Mouse (Mus musculus): Measurements from ENCODE around the gene Acsf3.

Acsf3 gene

DNA sequence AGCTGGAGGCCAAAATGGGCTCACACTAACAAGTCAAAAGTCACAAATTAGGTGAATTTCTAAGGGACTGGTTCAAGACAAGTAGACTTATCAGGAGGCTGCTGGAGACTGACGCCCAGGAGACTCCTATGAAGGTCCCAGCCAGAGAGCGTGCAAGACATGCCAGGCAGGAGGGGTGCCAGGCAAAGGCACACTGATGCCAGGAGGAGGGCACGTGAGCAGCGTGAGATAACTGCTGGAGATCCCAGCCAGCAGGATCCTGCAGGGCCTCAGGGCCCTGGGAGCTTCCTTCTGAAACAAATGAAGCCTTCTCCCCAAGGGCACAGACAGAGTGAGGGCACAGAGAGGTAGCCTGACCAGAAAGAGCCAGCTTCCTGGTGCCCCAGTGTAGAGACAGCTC is 32.6 kb downstream of the Acsf3 start:
- no peak for DNase-seq (ENCODE audit: extremely low read depth, insufficient read length, low spot score)

DNA sequence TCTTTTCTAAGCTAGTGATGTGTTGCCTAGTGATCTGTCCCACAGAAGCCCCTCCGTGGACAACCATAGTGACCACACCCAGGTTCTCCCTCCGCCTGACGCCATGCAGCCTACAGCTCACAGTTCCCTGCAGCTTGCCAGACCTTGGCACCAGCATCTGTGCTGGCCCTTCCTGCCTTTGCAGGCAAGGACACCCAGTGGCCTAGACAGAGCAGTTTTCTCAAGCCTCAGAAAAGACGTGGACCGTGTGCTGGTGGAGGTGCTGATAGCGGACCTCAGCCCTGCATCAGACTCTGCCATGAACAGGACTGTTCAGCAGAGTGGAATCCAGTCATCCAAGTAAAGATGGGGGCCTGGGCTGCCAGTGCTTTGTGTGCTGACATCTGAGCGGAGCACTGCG is 35.1 kb downstream of the Acsf3 start:
- DNase-seq (ENCODE audit: extremely low read depth, insufficient read length, low spot score): no peak

DNA sequence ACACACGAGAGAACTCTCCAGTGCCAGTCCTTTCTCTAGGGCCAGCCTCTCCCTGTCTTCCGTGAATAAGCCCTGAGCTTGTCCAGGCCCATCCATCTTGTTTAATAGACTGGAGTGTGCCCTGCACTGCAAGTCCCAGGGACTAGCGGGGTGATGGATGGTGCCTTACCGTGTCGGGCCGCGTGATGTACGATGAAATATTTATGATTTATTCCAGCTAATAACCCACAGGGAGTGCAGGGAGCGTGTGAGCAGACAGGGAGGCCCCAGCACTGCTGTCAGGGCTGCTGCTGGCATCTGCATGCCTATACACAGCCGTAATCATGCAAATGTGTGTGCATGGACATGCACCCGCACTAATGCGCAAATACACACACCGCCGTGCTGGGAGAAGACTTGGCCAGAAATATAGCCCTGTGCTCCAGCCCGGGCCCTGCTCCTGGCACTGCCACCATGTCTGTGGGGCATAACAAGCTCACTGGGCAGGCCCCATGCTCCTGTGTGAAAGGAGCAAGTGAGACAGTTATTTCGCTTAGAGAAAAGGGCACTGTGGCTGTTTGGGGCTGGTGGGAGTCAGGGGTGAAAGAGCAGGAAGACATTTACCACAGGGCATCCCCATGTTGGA is 36.7 kb downstream of the Acsf3 start:
- DNase-seq (ENCODE audit: extremely low read depth, insufficient read length, low spot score): no peak

DNA sequence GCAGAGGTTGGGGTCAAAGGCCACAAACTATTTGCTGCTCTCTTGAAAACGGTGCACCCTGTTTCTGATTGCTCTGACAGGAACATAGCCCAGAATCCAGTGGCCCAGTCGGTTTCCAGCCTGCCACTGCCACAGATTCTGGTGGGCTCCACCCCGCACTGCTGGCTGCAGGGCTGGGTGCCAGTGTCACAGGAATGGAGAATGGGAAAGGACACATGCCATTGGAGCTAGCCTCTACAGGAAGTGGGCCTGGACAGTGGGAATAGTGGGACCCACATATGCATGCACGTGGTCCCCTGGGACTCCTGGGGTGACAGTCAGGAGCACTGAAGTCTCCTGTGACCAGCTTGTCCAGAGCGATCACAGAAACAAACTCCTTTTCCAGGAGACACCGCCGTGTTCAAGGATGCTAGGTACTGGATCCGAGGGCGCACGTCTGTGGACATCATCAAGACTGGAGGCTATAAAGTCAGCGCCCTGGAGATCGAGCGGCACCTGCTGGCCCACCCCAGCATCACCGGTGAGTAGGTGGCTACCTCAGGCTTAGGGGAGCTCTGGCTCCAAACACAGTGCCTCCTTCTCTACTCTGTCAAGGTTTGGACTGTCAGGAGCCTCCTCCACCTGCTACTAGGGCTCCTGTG is 37.4 kb downstream of the Acsf3 start:
- DNase-seq (ENCODE audit: extremely low read depth, insufficient read length, low spot score): no peak

DNA sequence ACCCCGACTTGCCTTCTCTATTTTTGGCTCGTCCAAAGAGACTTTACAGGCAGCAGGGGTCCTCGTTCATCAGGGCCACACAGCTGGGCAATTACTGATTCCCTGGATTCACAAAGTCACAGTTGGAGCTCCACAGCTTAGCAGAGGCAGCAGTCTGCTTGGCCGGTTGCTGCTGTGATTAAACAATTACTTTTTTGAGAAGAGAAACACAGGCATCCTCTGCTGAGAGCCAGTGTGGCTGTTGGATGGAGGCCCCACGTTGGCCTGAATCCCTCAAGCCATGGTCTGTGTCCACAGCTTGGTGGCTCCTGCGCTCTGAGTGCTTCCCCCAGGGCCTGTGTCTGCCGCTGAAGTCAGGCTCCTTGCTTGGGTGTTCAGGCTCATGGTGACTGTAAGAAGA is 39.3 kb downstream of the Acsf3 start:
- no peak for DNase-seq (ENCODE audit: extremely low read depth, insufficient read length, low spot score)

DNA sequence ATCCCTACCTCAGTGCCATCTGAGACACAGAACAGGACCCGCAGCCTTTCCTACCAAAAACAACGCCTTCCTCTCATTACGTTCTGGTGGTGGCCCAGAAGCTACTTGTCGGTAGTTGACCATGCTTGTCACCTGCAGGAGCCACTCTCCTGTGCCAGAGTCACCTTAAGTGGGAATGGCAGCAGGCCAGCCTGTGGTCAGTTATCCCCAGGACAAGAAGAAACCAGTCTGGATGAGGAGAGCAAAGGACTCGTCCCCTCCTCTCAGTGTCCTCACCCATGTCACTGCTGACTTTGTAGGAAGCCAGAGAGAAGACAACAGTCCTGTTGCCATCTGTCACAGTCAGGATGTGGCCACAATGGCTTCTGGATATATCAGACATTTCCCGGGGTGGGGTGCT is 41.7 kb downstream of the Acsf3 start:
- no peak for DNase-seq (ENCODE audit: extremely low read depth, insufficient read length, low spot score)

DNA sequence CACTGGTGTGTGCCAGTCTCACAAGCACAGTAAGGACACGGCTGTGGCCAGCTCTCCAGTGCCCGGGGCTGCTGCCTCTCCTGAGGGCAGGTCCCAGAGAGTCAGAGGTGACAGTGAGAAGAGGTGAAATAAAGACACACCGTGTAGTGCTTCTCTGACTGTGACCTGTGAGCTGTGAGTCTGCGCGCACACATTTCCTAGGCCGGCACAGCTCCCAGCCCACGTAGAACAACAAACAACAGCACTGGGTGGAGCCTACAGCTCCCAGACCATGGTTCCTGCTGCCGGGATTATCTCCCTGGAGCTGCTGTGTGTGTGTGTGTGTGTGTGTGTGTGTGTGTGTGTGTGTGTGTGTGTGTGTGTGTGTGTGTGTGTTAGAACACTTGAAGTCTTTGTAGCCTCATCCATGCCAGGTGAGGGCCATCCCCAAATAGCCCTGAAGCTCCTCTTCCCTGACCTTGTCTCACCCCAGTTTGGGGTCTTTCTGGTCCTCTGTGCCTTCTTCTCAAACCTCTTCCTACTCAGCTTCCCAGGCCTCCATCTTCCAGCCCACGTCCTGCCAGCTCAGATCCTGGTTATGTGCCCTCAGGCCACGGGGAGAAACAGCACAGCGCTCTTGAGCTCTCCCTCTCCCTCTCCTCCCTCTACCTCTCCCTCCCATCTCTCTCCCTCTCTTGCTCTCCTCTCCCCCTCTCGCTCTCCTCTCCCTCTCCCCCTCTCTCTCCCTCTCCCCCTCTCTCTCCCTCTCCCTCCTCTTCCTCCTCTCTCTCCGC is 42.6 kb downstream of the Acsf3 start:
- no peak for DNase-seq (ENCODE audit: extremely low read depth, insufficient read length, low spot score)

DNA sequence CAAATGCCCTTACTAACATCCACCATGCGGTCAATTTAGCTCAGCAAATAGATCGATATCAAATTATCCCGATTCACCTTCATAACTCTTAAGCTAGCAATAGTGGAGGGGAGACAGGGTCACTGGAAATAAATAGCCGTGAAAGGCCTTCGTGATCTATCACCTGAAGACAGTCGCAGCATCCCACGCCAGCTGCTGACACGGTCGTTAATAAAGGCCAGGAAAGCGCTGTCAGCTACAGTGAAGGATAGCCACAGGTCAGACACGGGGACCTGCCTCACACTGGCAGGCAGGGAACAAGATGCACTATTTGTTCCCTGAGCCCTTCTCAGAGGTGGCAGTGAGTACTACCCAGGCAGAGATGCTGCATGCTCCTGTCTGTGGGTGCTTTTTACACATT is 44.5 kb downstream of the Acsf3 start:
- no peak for DNase-seq (ENCODE audit: extremely low read depth, insufficient read length, low spot score)

DNA sequence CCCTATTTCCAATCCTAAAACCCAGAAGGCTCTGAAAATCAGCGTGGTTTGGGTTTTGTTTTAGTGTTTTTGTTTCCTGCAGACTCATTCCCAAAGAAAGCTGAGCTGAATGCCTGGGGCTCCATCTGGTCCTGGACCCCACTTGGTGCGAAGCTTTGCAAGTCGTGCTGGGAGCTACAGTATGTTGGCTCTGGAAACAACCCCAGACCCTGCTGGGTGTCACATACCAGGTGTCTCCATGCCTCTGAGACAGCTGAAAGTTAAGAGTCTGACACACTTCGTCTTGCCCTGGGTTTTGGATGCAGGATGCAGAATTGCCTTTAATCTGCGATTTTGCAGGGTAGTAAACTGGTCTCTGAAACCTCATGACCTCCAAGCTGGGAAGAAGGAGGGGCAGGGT is 49.3 kb downstream of the Acsf3 start:
- no peak for DNase-seq (ENCODE audit: extremely low read depth, insufficient read length, low spot score)

DNA sequence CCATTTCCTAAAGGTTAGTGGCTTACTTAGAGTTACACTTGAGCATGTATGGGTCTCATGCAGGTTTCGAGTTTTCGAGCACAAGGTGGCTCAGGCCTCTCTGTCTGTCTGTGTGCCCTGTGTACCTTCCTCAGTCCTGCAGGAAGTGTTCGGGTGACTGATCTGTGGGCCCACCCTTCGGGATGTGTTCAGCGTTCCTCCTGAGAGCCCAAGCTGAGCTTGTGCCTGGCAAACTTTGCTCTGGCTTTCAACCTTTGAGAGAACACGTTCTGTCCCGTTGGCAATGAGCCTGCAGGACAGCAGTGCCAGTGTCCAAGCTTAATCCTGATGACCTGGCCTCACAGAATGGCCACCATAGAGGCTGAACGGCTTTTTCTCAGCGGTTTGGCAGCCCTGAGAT is 49.7 kb downstream of the Acsf3 start:
- DNase-seq (ENCODE audit: extremely low read depth, insufficient read length, low spot score): no peak

DNA sequence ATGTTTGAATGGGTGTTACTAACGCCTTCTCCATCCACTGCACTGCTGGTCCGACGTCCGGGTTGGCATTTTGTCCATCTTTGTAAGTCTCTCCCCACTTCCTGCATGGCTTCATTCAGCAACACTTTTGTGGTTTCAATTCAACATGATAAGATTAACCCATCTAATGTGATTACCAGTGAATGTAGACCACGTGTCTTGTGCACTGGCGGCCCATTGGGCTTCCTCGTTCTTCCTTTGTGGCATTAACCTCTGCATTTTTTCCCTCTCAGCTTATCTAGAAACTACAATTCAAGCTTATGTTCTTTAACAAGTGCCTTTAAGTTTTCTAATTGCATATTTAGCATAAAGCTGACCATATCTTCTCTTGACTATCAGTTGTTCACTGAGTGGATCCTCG is 50.1 kb downstream of the Acsf3 start:
- no peak for DNase-seq (ENCODE audit: extremely low read depth, insufficient read length, low spot score)

DNA sequence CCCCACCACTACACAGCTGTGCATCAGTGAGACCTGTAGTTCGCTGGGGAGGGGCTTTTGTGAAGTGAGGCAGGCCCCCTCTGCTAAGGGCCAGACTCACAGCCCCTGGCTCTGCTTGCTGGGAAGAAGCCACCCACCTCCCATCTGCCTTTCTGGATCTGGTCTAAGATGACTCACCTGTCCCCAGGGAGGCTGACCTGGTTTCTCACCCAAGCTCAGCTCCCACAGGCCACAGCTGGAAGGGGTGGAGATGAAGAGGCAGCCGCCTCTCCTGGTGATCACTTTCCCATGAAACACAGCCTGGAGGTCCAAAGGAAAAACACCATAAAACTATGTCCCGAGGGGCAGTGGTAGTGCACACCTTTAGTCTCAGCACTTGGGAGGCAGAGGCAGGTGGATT is 54.1 kb downstream of the Acsf3 start:
- DNase-seq (ENCODE audit: extremely low read depth, insufficient read length, low spot score): no peak

DNA sequence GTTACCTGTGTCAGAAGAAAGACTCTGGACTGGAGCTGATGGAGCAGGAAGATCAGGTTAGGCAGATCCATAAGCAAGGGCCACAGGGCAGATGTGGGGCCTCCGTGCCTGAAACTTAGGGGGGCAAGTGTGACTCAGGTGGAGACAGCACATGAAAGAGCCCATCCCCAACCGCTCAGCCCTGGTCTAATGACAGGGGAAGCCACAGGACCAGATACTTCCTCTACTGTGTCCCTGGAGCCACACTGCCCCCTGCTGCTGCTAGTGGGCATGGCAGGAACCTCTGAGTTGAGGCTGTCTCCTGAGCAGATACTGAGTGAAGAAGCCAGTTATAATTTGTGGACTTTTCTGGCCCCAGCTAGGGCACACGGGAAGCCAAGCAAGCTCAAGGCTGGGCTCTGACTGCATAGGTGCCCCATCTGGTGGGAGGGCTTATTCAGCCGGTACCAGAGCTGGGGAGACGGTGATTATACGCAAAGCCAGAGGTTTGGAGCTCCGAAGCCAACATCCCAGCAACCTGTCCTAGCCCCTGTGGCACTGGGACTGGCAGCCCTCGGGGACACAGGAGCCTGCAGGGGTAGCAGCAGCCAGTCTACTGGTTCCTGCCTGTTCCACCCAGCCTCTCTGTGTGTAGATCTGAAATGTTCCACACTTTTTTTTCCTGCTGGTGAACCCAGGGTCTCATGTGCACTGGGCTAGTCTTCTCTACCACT is 55.2 kb downstream of the Acsf3 start:
- DNase-seq (ENCODE audit: extremely low read depth, insufficient read length, low spot score): peak; percentile 47

DNA sequence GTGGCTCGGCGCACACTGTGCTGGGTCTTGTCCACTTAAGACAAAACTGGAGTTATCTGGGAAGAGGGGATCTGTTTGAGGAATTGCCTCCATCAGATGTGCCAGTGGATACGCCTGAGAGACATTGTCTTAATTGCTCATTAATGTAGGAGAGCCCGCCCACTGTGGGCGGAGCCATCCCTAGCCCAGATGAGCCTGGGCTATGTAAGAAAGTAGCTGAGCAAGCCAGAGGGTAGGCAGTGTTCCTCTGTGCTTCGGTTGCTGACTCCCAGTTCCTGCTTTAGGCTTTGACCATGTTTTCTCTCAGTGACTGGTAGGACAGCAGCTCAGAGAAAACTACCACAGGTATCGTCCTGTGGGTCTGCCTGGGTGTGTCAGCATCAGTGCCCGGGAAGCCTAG is 59.1 kb downstream of the Acsf3 start:
- no peak for DNase-seq (ENCODE audit: extremely low read depth, insufficient read length, low spot score)

DNA sequence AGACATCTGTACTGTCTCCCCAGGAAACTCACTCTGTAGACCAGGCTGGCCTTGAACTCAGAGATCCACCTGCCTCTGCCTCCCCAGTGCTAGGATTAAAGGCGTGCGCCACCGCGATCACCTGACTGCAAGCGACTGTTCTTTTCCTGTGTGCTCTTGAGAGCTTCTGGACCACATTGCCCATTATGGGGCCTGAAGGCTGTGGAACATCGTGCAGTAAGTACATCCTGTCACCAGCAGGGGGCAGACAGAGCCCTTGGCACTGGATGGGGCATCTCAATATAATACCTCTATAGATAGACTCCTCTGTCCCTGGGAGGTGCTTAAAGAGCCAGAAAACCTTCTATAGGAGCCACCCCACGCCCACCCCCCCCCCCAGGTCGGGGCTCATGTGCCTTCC is 59.7 kb downstream of the Acsf3 start:
- peak; percentile 39 for DNase-seq (ENCODE audit: extremely low read depth, insufficient read length, low spot score)

DNA sequence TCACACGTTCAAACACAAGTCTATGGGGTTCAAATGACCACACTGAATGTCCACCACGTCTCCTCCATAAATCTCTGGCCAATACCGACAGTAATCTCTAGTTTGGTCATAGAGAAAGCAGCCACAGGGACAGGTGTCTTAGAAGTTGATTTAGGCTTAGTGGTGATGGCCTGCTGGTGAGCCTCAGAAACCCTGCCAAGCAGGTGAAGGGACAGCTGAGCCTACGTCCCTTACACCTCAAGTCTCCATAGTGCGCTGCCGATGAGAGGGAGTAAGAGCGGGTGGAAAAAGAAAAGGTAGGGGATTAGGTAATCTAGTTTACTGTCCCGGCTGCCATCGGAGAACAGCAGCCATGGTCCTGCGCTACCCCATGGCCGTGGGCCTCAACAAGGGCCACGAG is 60.9 kb downstream of the Acsf3 start:
- no peak for DNase-seq (ENCODE audit: extremely low read depth, insufficient read length, low spot score)

DNA sequence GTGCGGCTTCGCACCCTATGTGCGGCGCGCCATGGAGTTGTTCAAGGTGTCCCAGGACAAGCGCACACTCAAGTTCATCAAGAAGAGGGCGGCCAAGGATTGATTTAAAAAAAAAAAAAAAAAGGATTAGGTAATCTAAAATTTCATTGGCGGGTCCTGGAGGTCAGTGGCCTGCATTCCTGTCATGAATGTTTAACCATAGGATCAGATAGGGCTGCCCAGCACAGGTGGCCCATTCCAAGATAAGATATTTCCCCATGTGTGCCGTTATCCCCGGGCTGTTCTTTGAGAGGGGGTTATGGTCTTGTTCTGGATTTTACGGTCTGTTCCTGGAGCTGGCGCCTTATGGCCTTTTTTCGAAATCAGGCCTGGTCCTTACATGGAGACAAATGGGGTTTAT is 61.4 kb downstream of the Acsf3 start:
- DNase-seq (ENCODE audit: extremely low read depth, insufficient read length, low spot score): no peak

DNA sequence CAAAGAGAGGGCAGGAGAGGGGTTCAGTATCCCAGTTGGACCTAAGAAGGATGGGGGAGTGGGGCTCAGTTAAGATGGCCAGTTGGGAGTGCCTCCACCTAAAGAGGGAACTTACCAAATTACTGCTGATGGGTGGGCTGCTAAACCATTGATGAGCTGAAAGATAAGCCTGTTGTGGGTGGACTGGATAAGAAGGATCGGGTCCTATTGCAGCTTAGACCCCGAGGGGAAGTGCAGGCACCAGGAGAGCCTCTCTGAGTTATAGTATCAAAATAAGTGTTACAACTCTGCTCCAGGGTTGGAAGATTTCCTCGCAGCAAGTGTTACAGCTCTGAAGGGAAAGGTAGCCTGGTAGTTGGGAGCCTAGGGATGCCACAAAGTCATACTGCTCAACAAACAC is 68.9 kb downstream of the Acsf3 start:
- no peak for DNase-seq (ENCODE audit: extremely low read depth, insufficient read length, low spot score)

DNA sequence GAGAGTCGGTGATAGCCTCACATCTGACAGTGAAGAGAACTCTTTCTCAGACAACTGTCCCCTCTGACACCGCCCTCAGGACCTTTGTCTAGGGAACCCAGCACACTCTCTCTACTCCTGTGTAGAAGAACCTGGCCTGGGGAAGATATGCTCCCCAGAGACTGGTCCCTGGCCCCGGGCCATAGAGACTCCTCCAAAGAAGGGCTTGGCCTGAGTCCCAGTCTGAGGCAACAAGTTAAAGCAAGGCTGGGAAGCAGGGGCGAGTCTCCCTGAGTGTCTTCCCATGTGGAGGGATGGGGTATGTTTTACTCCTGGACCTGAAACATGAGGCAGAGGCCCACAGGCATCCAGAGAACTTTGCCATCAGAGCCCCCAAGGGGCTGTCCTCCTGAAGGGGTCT is 70.4 kb downstream of the Acsf3 start:
- DNase-seq (ENCODE audit: extremely low read depth, insufficient read length, low spot score): no peak

DNA sequence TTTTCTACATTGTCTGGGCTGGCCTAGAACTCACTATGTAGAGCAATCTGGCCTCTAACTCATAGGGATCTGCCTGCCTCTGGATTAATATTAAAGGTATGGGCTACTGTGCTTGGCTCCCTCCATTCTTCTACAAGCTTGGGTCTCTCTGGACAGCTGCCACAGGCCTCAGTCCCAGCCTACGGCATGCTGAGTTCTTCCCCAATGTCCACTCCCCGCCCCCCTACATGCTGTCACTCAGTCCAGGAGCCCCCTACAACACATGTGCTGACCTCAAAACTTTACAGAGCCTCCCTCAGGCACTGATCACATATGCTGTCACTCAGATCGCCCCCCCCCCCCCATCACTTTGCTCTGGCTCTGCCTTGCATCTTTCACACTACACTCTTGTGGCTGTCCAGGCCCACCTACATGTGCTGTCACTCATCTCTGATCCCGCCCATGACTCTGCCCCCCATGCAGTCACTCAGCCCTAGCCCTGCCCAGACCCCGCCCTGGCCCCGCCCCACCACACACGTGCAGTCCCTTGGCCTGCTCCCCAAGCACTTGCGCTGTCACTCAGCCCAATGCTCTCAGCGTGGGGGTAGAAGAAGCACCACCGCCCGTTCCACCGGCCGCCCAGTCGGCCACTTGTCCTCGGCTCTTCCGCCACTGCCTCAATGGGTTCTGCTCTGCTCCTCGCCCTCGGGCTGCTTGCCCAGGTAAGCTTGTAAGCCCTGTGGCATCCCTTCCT is 72.7 kb downstream of the Acsf3 start, which contains the start of gene Cdh15:
Gene Cdh15 (plus strand): TSS at position 138 of the 733 bp plus-strand sequence.
- DNase-seq (ENCODE audit: extremely low read depth, insufficient read length, low spot score): no peak
